Mouse (Mus musculus): ENCODE measurements around the gene Fam240b.

Fam240b gene

GRCm38 (mm10) chr13:64439471-64439870 is 58.1 kb downstream of the Fam240b start:
- DNase-seq: no peak

DNA sequence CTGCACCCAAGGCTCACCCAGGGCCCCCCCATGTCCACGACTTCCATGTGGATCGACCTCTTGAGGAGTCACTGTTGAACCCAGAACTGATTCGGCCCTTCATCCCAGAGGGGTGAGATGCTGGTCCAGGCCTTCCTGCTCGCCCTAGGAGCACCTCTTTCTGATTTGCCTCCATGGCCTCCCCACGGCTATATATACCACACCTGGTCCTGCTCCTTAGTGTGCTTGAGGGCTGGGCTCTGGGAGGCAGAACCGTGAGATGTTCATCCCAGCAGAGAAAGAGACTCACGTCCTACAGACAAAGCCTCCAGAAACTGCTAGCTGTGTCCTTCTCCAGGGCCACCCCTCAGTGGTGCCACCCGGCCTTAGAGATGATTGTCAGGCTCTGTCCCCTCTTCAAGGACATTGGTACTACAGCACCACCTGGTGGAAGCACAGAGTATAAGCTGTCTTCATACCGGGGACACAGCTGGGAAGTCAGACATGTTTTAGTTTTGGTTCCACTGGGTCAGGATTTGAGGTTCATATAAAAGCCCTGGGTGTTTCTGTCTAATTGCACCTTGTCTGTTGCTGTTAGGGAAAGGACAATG is 58.6 kb downstream of the Fam240b start:
- DNase-seq: peak; percentile 76 to 77

GRCm38 (mm10) chr13:64437801-64438200 is 59.8 kb downstream of the Fam240b start:
- no peak for DNase-seq

DNA sequence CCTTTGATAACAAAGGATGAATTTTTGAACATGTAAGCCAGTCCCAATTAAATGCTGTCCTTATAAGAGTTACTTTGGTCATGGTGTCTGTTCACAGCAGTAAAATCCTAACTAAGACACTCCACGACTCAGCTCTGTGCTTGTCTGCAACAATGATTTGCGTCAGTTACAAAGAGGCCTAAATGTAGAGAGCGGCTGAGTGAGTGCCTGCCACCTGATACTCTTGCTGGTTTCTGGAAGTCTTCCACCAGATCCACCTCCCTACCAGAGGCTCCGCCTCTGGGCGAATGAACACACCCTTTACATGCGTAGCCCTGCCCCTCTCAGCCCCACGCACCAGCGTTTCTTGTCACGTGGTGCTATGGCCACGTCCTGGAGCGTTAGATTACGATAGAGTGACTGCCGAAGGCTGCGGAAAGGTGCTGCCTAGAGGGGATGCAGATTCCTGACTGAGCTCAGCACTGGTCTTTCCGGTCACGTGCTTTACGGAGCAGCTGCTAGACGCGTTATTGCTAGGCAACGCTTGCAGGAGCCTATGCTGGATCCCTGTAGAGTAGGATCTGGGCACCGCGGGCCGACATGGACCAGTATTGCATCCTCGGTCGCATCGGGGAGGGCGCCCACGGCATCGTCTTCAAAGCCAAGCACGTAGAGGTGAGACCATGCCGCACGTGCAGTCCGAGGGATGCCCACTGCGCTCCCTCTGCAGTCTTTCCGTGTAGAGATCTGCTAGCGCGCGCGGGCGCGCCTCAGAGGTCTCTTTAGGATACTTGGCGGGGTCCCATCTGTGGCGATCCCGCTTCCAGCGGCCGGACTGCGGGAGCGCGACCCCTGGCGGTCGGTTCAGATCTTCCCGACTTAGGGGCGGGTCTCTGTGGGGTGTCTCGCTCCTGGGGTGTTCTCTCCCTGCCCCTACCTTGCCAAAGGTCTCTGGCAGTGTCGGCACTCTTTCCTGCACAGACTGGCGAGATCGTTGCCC is 65.3 kb downstream of the Fam240b start, which contains the start of gene Cdk20:
TSS of gene Cdk20 (plus strand) at position 298 of the 979 bp plus-strand sequence.
- peak; percentile 73 for DNase-seq

All from B cell, adult 2 months (primary cell).